17 mouse cellular contexts compared by ENCODE assay signal in genomic region chr7:4953815-4954445, GRCm38 (mm10). TPM values are rescaled to one million over a fixed set of nuclear protein-coding genes. Genes with fewer than 3 reads are reported as not detected.
DNase-seq lines count a peak whose midpoint lies in the region; ATAC-seq and TF ChIP-seq lines count a peak whose summit lies in the region.
"Had no signal": no experiment of that assay in that cellular context is flagged by ENCODE, and none has a peak within 500 bp of the region (broad histone marks: within the 10 kb centered on the region; RNA-seq: fewer than 3 reads in every experiment).

No protein-coding gene starts in this region.

- H3K4me3 ChIP-seq in hindbrain, postnatal 0 days (ENCODE audit: low read length), result no peak overlapping the region
- H3K4me3 ChIP-seq in hindbrain, embryonic 13.5 days, result no peak overlapping the region
- no peak overlapping the region for H3K4me3 ChIP-seq in heart, embryonic 16.5 days (ENCODE audit: low read length)
- no peak overlapping the region for H3K4me3 ChIP-seq in neural tube, embryonic 15.5 days (replicated peaks)
- H3K4me3 ChIP-seq: embryonic facial prominence, embryonic 13.5 days; forebrain, embryonic 10.5 days; hindbrain, embryonic 10.5 days; intestine, embryonic 15.5 days; liver, embryonic 15.5 days; midbrain, embryonic 12.5 days; neural tube, embryonic 12.5 days had no signal

- H3K4me1 ChIP-seq in hindbrain, postnatal 0 days (ENCODE audit: insufficient read depth, low read length), result no peaks in the 10 kb centered on the region
- H3K4me1 ChIP-seq in hindbrain, embryonic 13.5 days (replicated peaks), result no peaks in the 10 kb centered on the region
- peaks cover 14% of the 10 kb centered on the region for H3K4me1 ChIP-seq in heart, embryonic 16.5 days (ENCODE audit: control insufficient read depth, insufficient read depth, low read length)
- H3K4me1 ChIP-seq in neural tube, embryonic 15.5 days, result no peaks in the 10 kb centered on the region
- H3K4me1 ChIP-seq: embryonic facial prominence, embryonic 13.5 days; forebrain, embryonic 10.5 days; hindbrain, embryonic 10.5 days; intestine, embryonic 15.5 days; liver, embryonic 15.5 days; midbrain, embryonic 12.5 days; neural tube, embryonic 12.5 days had no signal

- no peaks in the 10 kb centered on the region for H3K9me3 ChIP-seq in hindbrain, postnatal 0 days (ENCODE audit: low read length)
- no peaks in the 10 kb centered on the region for H3K9me3 ChIP-seq in hindbrain, embryonic 13.5 days
- no peaks in the 10 kb centered on the region for H3K9me3 ChIP-seq in heart, embryonic 16.5 days (replicated peaks; ENCODE audit: control insufficient read depth, low read length)
- no peaks in the 10 kb centered on the region for H3K9me3 ChIP-seq in neural tube, embryonic 15.5 days (replicated peaks)
- H3K9me3 ChIP-seq: embryonic facial prominence, embryonic 13.5 days; forebrain, embryonic 10.5 days; G1E; intestine, embryonic 15.5 days; liver, embryonic 15.5 days; midbrain, embryonic 12.5 days; neural tube, embryonic 12.5 days had no signal

- no peaks in the 10 kb centered on the region for H3K36me3 ChIP-seq in hindbrain, postnatal 0 days (ENCODE audit: insufficient read depth, low read length)
- H3K36me3 ChIP-seq in hindbrain, embryonic 13.5 days, result no peaks in the 10 kb centered on the region
- no peaks in the 10 kb centered on the region for H3K36me3 ChIP-seq in heart, embryonic 16.5 days (ENCODE audit: control insufficient read depth, insufficient read depth)
- no peaks in the 10 kb centered on the region for H3K36me3 ChIP-seq in neural tube, embryonic 15.5 days
- H3K36me3 ChIP-seq: embryonic facial prominence, embryonic 13.5 days; forebrain, embryonic 10.5 days; G1E; hindbrain, embryonic 10.5 days; intestine, embryonic 15.5 days; liver, embryonic 15.5 days; midbrain, embryonic 12.5 days; neural tube, embryonic 12.5 days had no signal

- ATAC-seq in hindbrain, postnatal 0 days, result no peak; the same call in 1 of the 2 replicates
- ATAC-seq in hindbrain, embryonic 13.5 days (ENCODE audit: low FRiP score), result no peak
- peak; percentile 84 for ATAC-seq in heart, embryonic 16.5 days (replicated peaks; ENCODE audit: extremely low read depth, insufficient read depth, low FRiP score)
- no peak for ATAC-seq in neural tube, embryonic 15.5 days (ENCODE audit: low FRiP score)
- ATAC-seq: intestine, embryonic 15.5 days had no signal

- WGBS in hindbrain, postnatal 0 days, result 23% methylated on average over 10 of the region's 10 CpGs
- whole genome bisulfite sequencing in hindbrain, embryonic 13.5 days, result 41% methylated on average over 10 of the region's 10 CpGs
- 13% methylated on average over 10 of the region's 10 CpGs for WGBS in heart, embryonic 16.5 days
- 34% methylated on average over 10 of the region's 10 CpGs for WGBS in neural tube, embryonic 15.5 days

- no peak overlapping the region for H3K4me2 ChIP-seq in hindbrain, postnatal 0 days (ENCODE audit: low read depth, low read length)
- H3K4me2 ChIP-seq in hindbrain, embryonic 13.5 days, result no peak overlapping the region
- H3K4me2 ChIP-seq in heart, embryonic 16.5 days (ENCODE audit: low read depth, low read length), result no peak overlapping the region
- H3K4me2 ChIP-seq in neural tube, embryonic 15.5 days, result no peak overlapping the region
- H3K4me2 ChIP-seq: embryonic facial prominence, embryonic 13.5 days; intestine, embryonic 15.5 days; liver, embryonic 15.5 days; midbrain, embryonic 12.5 days; neural tube, embryonic 12.5 days had no signal

- no peak overlapping the region for H3K9ac ChIP-seq in hindbrain, postnatal 0 days (replicated peaks; ENCODE audit: low read length)
- no peak overlapping the region for H3K9ac ChIP-seq in hindbrain, embryonic 13.5 days
- H3K9ac ChIP-seq in heart, embryonic 16.5 days (ENCODE audit: low read length), result no peak overlapping the region; the same call in 1 of the 2 replicates
- H3K9ac ChIP-seq in neural tube, embryonic 15.5 days (replicated peaks), result no peak overlapping the region
- H3K9ac ChIP-seq: embryonic facial prominence, embryonic 13.5 days; intestine, embryonic 15.5 days; liver, embryonic 15.5 days; midbrain, embryonic 12.5 days; neural tube, embryonic 12.5 days had no signal

- no peak overlapping the region for H3K27ac ChIP-seq in hindbrain, postnatal 0 days
- H3K27ac ChIP-seq in hindbrain, embryonic 13.5 days, result no peak overlapping the region
- H3K27ac ChIP-seq in heart, embryonic 16.5 days (ENCODE audit: low read length), result peak overlapping the region; percentile 76
- H3K27ac ChIP-seq in neural tube, embryonic 15.5 days (replicated peaks), result no peak overlapping the region
- H3K27ac ChIP-seq: embryonic facial prominence, embryonic 13.5 days; forebrain, embryonic 10.5 days; hindbrain, embryonic 10.5 days; intestine, embryonic 15.5 days; liver, embryonic 15.5 days; midbrain, embryonic 12.5 days; neural tube, embryonic 12.5 days had no signal

- TF ChIP-seq CTCF in hindbrain, postnatal 0 days (IDR thresholded peaks at IDR 0.05; ENCODE audit: low read depth), result no peak

- DNase-seq in hindbrain, postnatal 0 days (ENCODE audit: low spot score), result peak; percentile 8
- DNase-seq in right cerebral cortex, postnatal 10 days (ENCODE audit: low spot score in 2 of 2), result peak; percentile 51 to 55
- no peak for DNase-seq in right cerebral cortex, postnatal 36 days (ENCODE audit: low spot score in 2 of 2)
- no peak for DNase-seq in kidney, postnatal 4 days
- DNase-seq: adrenal gland, postnatal 10 days; kidney, postnatal 10 days had no signal

- H3K27me3 ChIP-seq in hindbrain, postnatal 0 days (ENCODE audit: insufficient read depth, low read length), result no peaks in the 10 kb centered on the region
- no peaks in the 10 kb centered on the region for H3K27me3 ChIP-seq in hindbrain, embryonic 13.5 days
- H3K27me3 ChIP-seq in heart, embryonic 16.5 days (ENCODE audit: control insufficient read depth, insufficient read depth, low read length), result no peaks in the 10 kb centered on the region
- H3K27me3 ChIP-seq in neural tube, embryonic 15.5 days (replicated peaks), result no peaks in the 10 kb centered on the region
- H3K27me3 ChIP-seq: intestine, embryonic 15.5 days; liver, embryonic 15.5 days; midbrain, embryonic 12.5 days; neural tube, embryonic 12.5 days had no signal

RNA-seq across cellular contexts. Expression of gene Sbk2, which starts 10.3 kb away (rescaled TPM):
- total RNA-seq in hindbrain, postnatal 0 days (2014; rRNA removed), result 0.31 TPM in 1 of 2 replicates, not detected in the other
- not detected in 2 replicates for polyA plus RNA-seq in hindbrain, postnatal 0 days (2015; fragmentation: Nextera tagmentation; extraction: Ambion mirVana)
- polyA plus RNA-seq in hindbrain, embryonic 13.5 days (2015; fragmentation: Nextera tagmentation; extraction: Ambion mirVana), result 0.25 TPM in 1 of 2 replicates, not detected in the other
- 5.9 and 10.4 TPM in 2 replicates for polyA plus RNA-seq in heart, embryonic 16.5 days (2015; fragmentation: Nextera tagmentation; extraction: Ambion mirVana)
- polyA plus RNA-seq in neural tube, embryonic 15.5 days (2015; fragmentation: Nextera tagmentation; extraction: Ambion mirVana), result 0.14 TPM in 1 of 2 replicates, not detected in the other
- polyA plus RNA-seq: embryonic facial prominence, embryonic 13.5 days; G1E; hindbrain, embryonic 10.5 days; liver, embryonic 15.5 days had no signal

RNA-seq across cellular contexts. Expression of gene Sbk3, which starts 17.0 kb away (rescaled TPM):
- 0.31 and 0.72 TPM in 2 replicates for total RNA-seq in hindbrain, postnatal 0 days (2014; rRNA removed)
- 0.23 and 0.31 TPM in 2 replicates for polyA plus RNA-seq in hindbrain, postnatal 0 days (2015; fragmentation: Nextera tagmentation; extraction: Ambion mirVana)
- 0.19 and 0.49 TPM in 2 replicates for polyA plus RNA-seq in hindbrain, embryonic 13.5 days (2015; fragmentation: Nextera tagmentation; extraction: Ambion mirVana)
- 0.72 and 0.84 TPM in 2 replicates for polyA plus RNA-seq in heart, embryonic 16.5 days (2015; fragmentation: Nextera tagmentation; extraction: Ambion mirVana)
- polyA plus RNA-seq in neural tube, embryonic 15.5 days (2015; fragmentation: Nextera tagmentation; extraction: Ambion mirVana), result 0.32 and 0.35 TPM in 2 replicates
- polyA plus RNA-seq: embryonic facial prominence, embryonic 13.5 days; forebrain, embryonic 10.5 days; G1E; intestine, embryonic 15.5 days; liver, embryonic 15.5 days; midbrain, embryonic 12.5 days had no signal

RNA-seq across cellular contexts. Expression of gene Ssc5d, which starts 28.3 kb away (rescaled TPM):
- total RNA-seq in hindbrain, postnatal 0 days (2014; rRNA removed), result 2.5 and 2.8 TPM in 2 replicates
- polyA plus RNA-seq in hindbrain, postnatal 0 days (2015; fragmentation: Nextera tagmentation; extraction: Ambion mirVana), result 0.77 and 1.0 TPM in 2 replicates
- polyA plus RNA-seq in hindbrain, embryonic 13.5 days (2015; fragmentation: Nextera tagmentation; extraction: Ambion mirVana), result 0.73 and 1.3 TPM in 2 replicates
- polyA plus RNA-seq in heart, embryonic 16.5 days (2015; fragmentation: Nextera tagmentation; extraction: Ambion mirVana), result 2.6 and 2.7 TPM in 2 replicates
- 1.00 and 1.8 TPM in 2 replicates for polyA plus RNA-seq in neural tube, embryonic 15.5 days (2015; fragmentation: Nextera tagmentation; extraction: Ambion mirVana)

RNA-seq across cellular contexts. Expression of gene Nat14, which starts 32.1 kb away (rescaled TPM):
- total RNA-seq in hindbrain, postnatal 0 days (2014; rRNA removed), result 24.2 and 32.3 TPM in 2 replicates
- polyA plus RNA-seq in hindbrain, postnatal 0 days (2015; fragmentation: Nextera tagmentation; extraction: Ambion mirVana), result 27.5 and 29.4 TPM in 2 replicates
- 25.4 and 27.7 TPM in 2 replicates for polyA plus RNA-seq in hindbrain, embryonic 13.5 days (2015; fragmentation: Nextera tagmentation; extraction: Ambion mirVana)
- polyA plus RNA-seq in heart, embryonic 16.5 days (2015; fragmentation: Nextera tagmentation; extraction: Ambion mirVana), result 3.9 and 4.6 TPM in 2 replicates
- 30.8 and 36.3 TPM in 2 replicates for polyA plus RNA-seq in neural tube, embryonic 15.5 days (2015; fragmentation: Nextera tagmentation; extraction: Ambion mirVana)

RNA-seq across cellular contexts. Expression of gene Zfp628, which starts 38.9 kb away (rescaled TPM):
- 12.5 and 12.7 TPM in 2 replicates for total RNA-seq in hindbrain, postnatal 0 days (2014; rRNA removed)
- 5.2 and 5.7 TPM in 2 replicates for polyA plus RNA-seq in hindbrain, postnatal 0 days (2015; fragmentation: Nextera tagmentation; extraction: Ambion mirVana)
- polyA plus RNA-seq in hindbrain, embryonic 13.5 days (2015; fragmentation: Nextera tagmentation; extraction: Ambion mirVana), result 3.6 and 4.9 TPM in 2 replicates
- 2.2 and 2.5 TPM in 2 replicates for polyA plus RNA-seq in heart, embryonic 16.5 days (2015; fragmentation: Nextera tagmentation; extraction: Ambion mirVana)
- polyA plus RNA-seq in neural tube, embryonic 15.5 days (2015; fragmentation: Nextera tagmentation; extraction: Ambion mirVana), result 3.1 and 4.0 TPM in 2 replicates

Comparison
In these comparisons a context has a peak if more than half of its experiments do, and no peak if none do; other contexts are left out.
1. DNase-seq: peak in hindbrain, postnatal 0 days (single experiment) and right cerebral cortex, postnatal 10 days (2 of 2); none in right cerebral cortex, postnatal 36 days (0 of 2) and kidney, postnatal 4 days (0 of 2).